Mouse (Mus musculus) inflammation-experienced regulatory T-cells, adult 6 months (primary cell): ENCODE results near the gene Tex12. TPM values are rescaled to one million over a fixed set of nuclear protein-coding genes. Genes with fewer than 3 reads are reported as not detected.

Experiments used
- polyA plus RNA-seq, 3 experiments: library from polyadenylated mRNA; unstranded; fragments of 100-300 nt; shearing (Covaris generic); gene quantifications; one replicate each; pipeline ENCODE4 v1.2.1; 2017

Tex12 gene
- polyA plus RNA-seq, 3 experiments from 2014 or later: not detected

Other genes with a start within 250 kb of the Tex12 start
- gene Rpl10-ps3, start 216.4 kb downstream of the Tex12 start, polyA plus RNA-seq: 100 to 1,000 TPM; 254 to 551 (median 478) TPM
- not detected for gene Plet1, start 66.8 kb downstream of the Tex12 start, polyA plus RNA-seq
- 100 to 1,000 TPM in 2 of 3 experiments, 10 to 100 TPM in 1; 89.4 to 111 (median 104) TPM for gene Pts, start 32.6 kb downstream of the Tex12 start, polyA plus RNA-seq
- gene Il18, start 6.5 kb downstream of the Tex12 start, polyA plus RNA-seq: 1 to 10 TPM; 6.3 to 9.2 (median 8.1) TPM
- gene Bco2, start 6.1 kb downstream of the Tex12 start, polyA plus RNA-seq: 1 to 10 TPM in 1 of 3 experiments, under 1 TPM in 1, not detected in 1; 0.54 to 1.2 TPM
- gene Sdhd, start 42.5 kb upstream of the Tex12 start, polyA plus RNA-seq: 100 to 1,000 TPM; 142 to 204 (median 178) TPM
- gene Timm8b, start 42.6 kb upstream of the Tex12 start, polyA plus RNA-seq: 100 to 1,000 TPM in 2 of 3 experiments, 10 to 100 TPM in 1; 91.5 to 123 (median 102) TPM
- gene Pih1d2, start 56.0 kb upstream of the Tex12 start, polyA plus RNA-seq: under 1 TPM; 0.31 to 0.67 (median 0.58) TPM
- gene Nkapd1, start 56.1 kb upstream of the Tex12 start, polyA plus RNA-seq: 10 to 100 TPM; 17.6 to 22.9 (median 21.0) TPM
- 10 to 100 TPM; 11.5 to 20.4 (median 18.7) TPM for gene Dlat, start 98.5 kb upstream of the Tex12 start, polyA plus RNA-seq
- gene Dixdc1, start 178.2 kb upstream of the Tex12 start, polyA plus RNA-seq: 1 to 10 TPM in 2 of 3 experiments, not detected in 1; 1.4 to 1.9 TPM
- gene 2310030G06Rik, start 185.2 kb upstream of the Tex12 start, polyA plus RNA-seq: not detected
- 1 to 10 TPM in 2 of 3 experiments, not detected in 1; 1.7 to 1.9 TPM for gene Cryab, start 190.0 kb upstream of the Tex12 start, polyA plus RNA-seq
- gene Hspb2, start 191.0 kb upstream of the Tex12 start, polyA plus RNA-seq: not detected
- 10 to 100 TPM in 2 of 3 experiments, 1 to 10 TPM in 1; 9.9 to 11.1 (median 10.3) TPM for gene Fdxacb1, start 206.9 kb upstream of the Tex12 start, polyA plus RNA-seq
- 1 to 10 TPM; 7.2 to 9.4 (median 8.8) TPM for gene Alg9, start 213.7 kb upstream of the Tex12 start, polyA plus RNA-seq
- gene 1110032A03Rik, start 214.2 kb upstream of the Tex12 start, polyA plus RNA-seq: 10 to 100 TPM in 2 of 3 experiments, 1 to 10 TPM in 1; 6.9 to 23.3 (median 16.9) TPM